Mouse (Mus musculus): ENCODE measurements around the gene Rgp1.

- no peak for TF ChIP-seq CTCF (IDR thresholded peaks at IDR 0.05; ENCODE audit: extremely low read depth, insufficient read depth, insufficient read length, insufficient replicate concordance)
- no peak for TF ChIP-seq POLR2A (IDR thresholded peaks at IDR 0.05; ENCODE audit: low read depth, low read length)
Observed at GRCm38 (mm10) chr4:43536031-43536430, 42.5 kb upstream of the Rgp1 start.

All from spleen, adult 2 months (tissue).